Mouse (Mus musculus) hindbrain, embryonic 14.5 days (tissue): ENCODE results near the gene Trmt1l. TPM values are rescaled to one million over a fixed set of nuclear protein-coding genes. Genes with fewer than 3 reads are reported as not detected.

Source experiments
- ATAC-seq: fragments of 200-750 bp; cut with Nextera tagmentation; 2 replicates; pipeline ENCODE4 v1.8.0; 2017; ENCODE audit warnings: moderate number of reproducible peaks, mild to moderate bottlenecking, moderate TSS enrichment, moderate library complexity; ENCODE audit not compliant: low FRiP score
- DNase-seq: peaks from one replicate; pipeline ENCODE4 v3.0.0-alpha.2; 2015; ENCODE audit warnings: low spot score
- H3K27ac ChIP-seq: fragments of 300-500 bp; sonication (generic); 2 replicates; pipeline ENCODE4 v1.5.1; 2014; ENCODE audit warnings: mild to moderate bottlenecking, moderate library complexity
- H3K27me3 ChIP-seq: fragments of 300-500 bp; sonication (generic); 2 replicates; pipeline ENCODE4 v1.6.1; 2014; ENCODE audit warnings: mild to moderate bottlenecking, low read length, mixed read lengths; ENCODE audit not compliant: control insufficient read depth, insufficient read depth
- H3K36me3 ChIP-seq: fragments of 300-500 bp; sonication (generic); replicated peaks from 2 replicates; pipeline ENCODE4 v1.6.1; 2014; ENCODE audit not compliant: control insufficient read depth, insufficient read depth
- H3K4me1 ChIP-seq: fragments of 300-500 bp; sonication (generic); replicated peaks from 2 replicates; pipeline ENCODE4 v1.6.1; 2014; ENCODE audit warnings: antibody characterized with exemption, low read length, mixed read lengths; ENCODE audit not compliant: control insufficient read depth, insufficient read depth
- H3K4me2 ChIP-seq: fragments of 300-500 bp; sonication (generic); replicated peaks from 2 replicates; pipeline ENCODE4 v1.6.1; 2014; ENCODE audit warnings: mild to moderate bottlenecking, moderate library complexity
- H3K4me3 ChIP-seq: fragments of 300-500 bp; sonication (generic); replicated peaks from 2 replicates; pipeline ENCODE4 v1.5.1; 2014; ENCODE audit warnings: mild to moderate bottlenecking, low read length
- H3K9ac ChIP-seq: fragments of 300-500 bp; sonication (generic); 2 replicates; pipeline ENCODE4 v1.6.1; 2014
- H3K9me3 ChIP-seq: fragments of 300-500 bp; sonication (generic); 2 replicates; pipeline ENCODE4 v1.6.1; 2016; ENCODE audit warnings: low read length; ENCODE audit not compliant: control insufficient read depth
- WGBS: fragments of 180-500 bp; shearing (Covaris S2); extraction: QIAGEN DNeasy Blood & Tissue Kit; methylation state at CpG from one replicate; pipeline ENCODE4 v1.1.7; 2014; 5-methylcytosine and 5-hydroxymethylcytosine counted together
- polyA plus RNA-seq: library from polyadenylated mRNA; unstranded; fragments of >200 nt; fragmentation: Nextera tagmentation; extraction: Ambion mirVana; gene quantifications from 2 replicates; pipeline ENCODE4 v1.2.1, GENCODE M21; 2014

Trmt1l gene
- polyA plus RNA-seq: 41.6 and 44.0 TPM in 2 replicates

- DNase-seq (peak; percentile 99), ATAC-seq (peak; percentile 100)
- peaks cover under 1% of the 10 kb centered on the region; the same call in 1 of the 2 replicates for H3K36me3 ChIP-seq
- H3K9ac ChIP-seq: peak within 1 kb of the TSS; percentile 81
- peaks cover 18% of the 10 kb centered on the region for H3K4me1 ChIP-seq
- no peaks in the 10 kb centered on the region for H3K9me3 ChIP-seq
- H3K4me3 ChIP-seq: peak within 1 kb of the TSS; percentile 84
- peak within 1 kb of the TSS; percentile 96 for H3K27ac ChIP-seq
- under 1% methylated on average over 74 of the region's 74 CpGs for WGBS
- no peaks in the 10 kb centered on the region for H3K27me3 ChIP-seq
- H3K4me2 ChIP-seq: peak within 1 kb of the TSS; percentile 55
Observed at GRCm38 (mm10) chr1:151428263-151429221, at the start of gene Trmt1l, which contains the start of gene Swt1. Gene Trmt1l (plus strand): TSS chr1:151428542. Gene Swt1 (minus strand): TSS chr1:151428455.

GRCm38 (mm10) chr1:151390029-151390428, 38.3 kb upstream of the Trmt1l start:
- no peak for DNase-seq
- Histone ChIP-seq H3K27me3 (no peaks in the 10 kb centered on the region), H3K9me3 (no peaks in the 10 kb centered on the region), H3K9ac (no peak overlapping the region), H3K27ac (no peak overlapping the region), H3K4me3 (no peak overlapping the region), H3K36me3 (peaks cover 14% of the 10 kb centered on the region; the same call in 1 of the 2 replicates), H3K4me2 (no peak overlapping the region), H3K4me1 (no peaks in the 10 kb centered on the region)
- no peak for ATAC-seq
- WGBS: 93% methylated on average over 1 of the region's 1 CpGs

- H3K4me1 ChIP-seq: no peaks in the 10 kb centered on the region
- no peak overlapping the region for H3K4me3 ChIP-seq
- H3K9me3 ChIP-seq: no peaks in the 10 kb centered on the region
- no peak overlapping the region for H3K4me2 ChIP-seq
- no peaks in the 10 kb centered on the region for H3K27me3 ChIP-seq
- no peak for ATAC-seq
- 96% methylated on average over 3 of the region's 3 CpGs for WGBS
- H3K9ac ChIP-seq: no peak overlapping the region
- peaks cover 26% of the 10 kb centered on the region for H3K36me3 ChIP-seq
- H3K27ac ChIP-seq: no peak overlapping the region
- DNase-seq: no peak
Observed at GRCm38 (mm10) chr1:151409827-151410226, 18.5 kb upstream of the Trmt1l start.

GRCm38 (mm10) chr1:151422178-151422577, 6.2 kb upstream of the Trmt1l start:
- Histone ChIP-seq H3K4me1 (peaks cover 4% of the 10 kb centered on the region), H3K9me3 (no peaks in the 10 kb centered on the region), H3K27ac (no peak overlapping the region), H3K4me3 (no peak overlapping the region), H3K27me3 (no peaks in the 10 kb centered on the region), H3K36me3 (peaks cover 32% of the 10 kb centered on the region), H3K4me2 (no peak overlapping the region), H3K9ac (no peak overlapping the region)
- DNase-seq: no peak
- no peak for ATAC-seq
- 85% methylated on average over 3 of the region's 3 CpGs for WGBS

GRCm38 (mm10) chr1:151426947-151427600, 1.3 kb upstream of the Trmt1l start:
- ATAC-seq (no peak), DNase-seq (no peak)
- no peak overlapping the region for H3K27ac ChIP-seq
- peaks cover 18% of the 10 kb centered on the region for H3K4me1 ChIP-seq
- no peaks in the 10 kb centered on the region for H3K9me3 ChIP-seq
- H3K36me3 ChIP-seq: peaks cover 8% of the 10 kb centered on the region
- peak overlapping the region; percentile 84 for H3K4me3 ChIP-seq
- 39% methylated on average over 7 of the region's 7 CpGs for WGBS
- H3K4me2 ChIP-seq: peak overlapping the region; percentile 55
- H3K9ac ChIP-seq: peak overlapping the region; percentile 76
- H3K27me3 ChIP-seq: no peaks in the 10 kb centered on the region

GRCm38 (mm10) chr1:151427888-151428262, 467 bp upstream of the Trmt1l start:
- peaks cover under 1% of the 10 kb centered on the region; the same call in 1 of the 2 replicates for H3K36me3 ChIP-seq
- H3K9me3 ChIP-seq: no peaks in the 10 kb centered on the region
- H3K4me3 ChIP-seq: peak overlapping the region; percentile 84
- H3K4me1 ChIP-seq: peaks cover 18% of the 10 kb centered on the region
- H3K27ac ChIP-seq: peak overlapping the region; percentile 96
- no peaks in the 10 kb centered on the region for H3K27me3 ChIP-seq
- H3K9ac ChIP-seq: peak overlapping the region; percentile 76
- 2% methylated on average over 25 of the region's 26 CpGs for WGBS
- peak overlapping the region; percentile 55 for H3K4me2 ChIP-seq
- peak; percentile 69; the same call in 1 of the 2 replicates for ATAC-seq
- DNase-seq: peak; percentile 33

- WGBS: 40% methylated on average over 9 of the region's 9 CpGs
- Histone ChIP-seq H3K36me3 (peaks cover 6% of the 10 kb centered on the region), H3K4me3 (peak overlapping the region; percentile 84), H3K9me3 (no peaks in the 10 kb centered on the region), H3K9ac (peak overlapping the region; percentile 81), H3K27me3 (no peaks in the 10 kb centered on the region), H3K4me2 (peak overlapping the region; percentile 55), H3K27ac (peak overlapping the region; percentile 96), H3K4me1 (peaks cover 18% of the 10 kb centered on the region)
- ATAC-seq: no peak
- no peak for DNase-seq
Observed at GRCm38 (mm10) chr1:151429316-151429715, 974 bp downstream of the Trmt1l start.

GRCm38 (mm10) chr1:151435431-151435830, 7.1 kb downstream of the Trmt1l start:
- no peak overlapping the region for H3K9ac ChIP-seq
- peaks cover 62% of the 10 kb centered on the region for H3K36me3 ChIP-seq
- no peak overlapping the region for H3K4me3 ChIP-seq
- ATAC-seq: no peak
- no peaks in the 10 kb centered on the region for H3K27me3 ChIP-seq
- no peaks in the 10 kb centered on the region for H3K9me3 ChIP-seq
- no peaks in the 10 kb centered on the region for H3K4me1 ChIP-seq
- 94% methylated on average over 6 of the region's 6 CpGs for WGBS
- no peak overlapping the region for H3K27ac ChIP-seq
- no peak for DNase-seq
- H3K4me2 ChIP-seq: no peak overlapping the region

- H3K9me3 ChIP-seq: no peaks in the 10 kb centered on the region
- no peaks in the 10 kb centered on the region for H3K4me1 ChIP-seq
- no peak overlapping the region for H3K9ac ChIP-seq
- H3K36me3 ChIP-seq: peaks cover 95% of the 10 kb centered on the region
- no peak overlapping the region for H3K27ac ChIP-seq
- ATAC-seq (no peak), DNase-seq (no peak)
- H3K27me3 ChIP-seq: no peaks in the 10 kb centered on the region
- no peak overlapping the region for H3K4me2 ChIP-seq
- 91% methylated on average over 10 of the region's 10 CpGs for WGBS
- H3K4me3 ChIP-seq: no peak overlapping the region
Observed at GRCm38 (mm10) chr1:151449866-151450265, 21.5 kb downstream of the Trmt1l start.
